Mouse (Mus musculus) heart, postnatal 36 days (tissue): ENCODE results near the gene Sst. TPM values are rescaled to one million over a fixed set of nuclear protein-coding genes. Genes with fewer than 3 reads are reported as not detected.
"Not testable (repeated sequence)": the region's sequence is repeated elsewhere in the genome, so short reads cannot be mapped to it uniquely, and the experiment has no call there.

Experiments
- DNase-seq, 2 experiments: peaks; one replicate each; pipeline ENCODE4 v3.0.0; 2021 to 2022
- intact Hi-C: fragments of 180-260 bp; cut with DNase I; formaldehyde crosslinking; loops from one replicate; pipeline ENCODE4 v1.15.1; 2025
- total RNA-seq, 2 experiments: library from RNA; stranded (reverse); gene quantifications; 2 replicates each; pipeline ENCODE4 v1.2.3; 2021

The Sst gene
- total RNA-seq, result not detected

DNA sequence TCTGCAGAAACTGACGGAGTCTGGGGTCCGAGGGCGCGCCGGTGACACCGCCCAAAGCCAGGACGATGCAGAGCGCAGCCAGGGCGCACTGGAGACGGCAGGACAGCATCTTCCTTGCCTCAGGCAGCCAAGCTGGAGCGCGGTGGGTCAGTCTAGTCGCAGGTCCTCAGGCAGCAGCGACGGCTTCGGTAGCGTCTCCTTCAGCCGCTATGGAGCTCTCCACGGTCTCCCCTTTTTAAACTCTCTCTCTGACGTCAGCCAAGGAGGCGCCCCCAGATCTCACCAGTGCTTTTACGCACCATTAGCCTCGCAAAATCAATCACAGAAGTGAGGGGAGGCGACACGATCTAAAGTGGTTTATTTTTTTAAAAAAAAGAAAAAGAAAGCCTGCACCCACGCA is at the start of gene Sst:
Sst (minus strand) TSS at position 323 of the 400 bp plus-strand sequence.
- no peak for DNase-seq
- intact Hi-C loops, result loop anchor here (10.0 kb wide), 2 partner anchors 516 to 746 kb away; partner anchors contain the start of gene Adipoq

DNA sequence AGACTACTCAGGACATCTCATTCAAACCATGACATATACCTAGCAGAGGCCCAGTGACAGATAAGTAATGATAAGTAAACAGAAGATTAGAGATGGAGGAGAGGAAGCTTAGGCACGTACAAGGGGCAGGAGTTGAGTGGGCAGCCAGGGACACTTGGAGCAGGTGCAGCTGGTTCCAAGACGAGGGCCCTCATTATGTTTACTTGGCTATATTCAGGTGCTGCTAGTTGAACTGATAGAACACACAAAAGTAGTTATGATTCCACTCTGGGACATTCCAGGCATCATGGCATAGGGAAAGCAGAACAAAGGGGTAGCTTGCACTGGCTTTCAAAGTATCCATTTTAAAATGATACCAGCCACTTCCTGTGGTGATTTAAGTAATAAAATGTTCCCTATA is 43.6 kb upstream of the Sst start:
- no peak for DNase-seq
- intact Hi-C loops, result no loop called here

DNA sequence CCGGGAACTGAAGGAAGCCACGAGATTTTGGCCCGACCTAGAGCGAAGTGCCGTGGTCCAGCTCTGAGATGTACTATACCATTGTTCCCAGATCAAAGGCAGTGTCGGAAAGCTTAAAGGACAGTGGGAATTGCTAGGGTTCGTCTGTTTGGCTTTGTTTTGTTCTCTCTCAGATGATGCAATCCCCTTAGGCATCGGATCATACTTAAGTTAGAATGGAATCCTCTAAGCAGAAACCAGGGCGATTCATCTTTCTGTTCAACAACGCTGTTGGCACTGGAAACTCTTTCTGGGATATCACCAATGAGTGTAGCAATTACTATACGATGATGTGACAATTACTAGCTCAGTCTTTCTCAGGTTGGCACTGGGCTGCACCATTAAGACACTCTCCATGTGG is 41.5 kb upstream of the Sst start, which contains the start of gene Rtp2:
Rtp2 (minus strand) TSS at position 101 of the 400 bp plus-strand sequence.
- intact Hi-C loops, result no loop called here
- no peak for DNase-seq

DNA sequence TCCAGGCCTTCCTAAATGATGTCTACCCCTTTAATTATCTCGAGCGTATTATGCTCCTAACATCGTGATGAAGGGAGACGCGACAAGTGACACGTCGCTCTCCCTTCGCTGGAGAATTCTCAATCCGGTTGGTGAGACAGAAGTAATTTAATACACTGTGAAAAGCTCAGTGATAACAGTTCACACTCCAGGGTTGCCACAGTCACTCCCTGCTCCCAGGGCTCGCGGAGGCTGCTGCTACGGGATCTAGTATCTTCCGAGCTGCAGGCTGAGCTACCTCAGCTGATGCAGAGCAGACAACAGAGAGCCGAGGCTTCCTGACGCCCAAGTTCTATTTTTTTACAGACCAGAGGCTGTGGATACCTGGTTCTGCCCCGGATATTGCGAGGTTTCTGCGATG is 40.5 kb upstream of the Sst start:
- intact Hi-C loops, result no loop called here
- no peak for DNase-seq

DNA sequence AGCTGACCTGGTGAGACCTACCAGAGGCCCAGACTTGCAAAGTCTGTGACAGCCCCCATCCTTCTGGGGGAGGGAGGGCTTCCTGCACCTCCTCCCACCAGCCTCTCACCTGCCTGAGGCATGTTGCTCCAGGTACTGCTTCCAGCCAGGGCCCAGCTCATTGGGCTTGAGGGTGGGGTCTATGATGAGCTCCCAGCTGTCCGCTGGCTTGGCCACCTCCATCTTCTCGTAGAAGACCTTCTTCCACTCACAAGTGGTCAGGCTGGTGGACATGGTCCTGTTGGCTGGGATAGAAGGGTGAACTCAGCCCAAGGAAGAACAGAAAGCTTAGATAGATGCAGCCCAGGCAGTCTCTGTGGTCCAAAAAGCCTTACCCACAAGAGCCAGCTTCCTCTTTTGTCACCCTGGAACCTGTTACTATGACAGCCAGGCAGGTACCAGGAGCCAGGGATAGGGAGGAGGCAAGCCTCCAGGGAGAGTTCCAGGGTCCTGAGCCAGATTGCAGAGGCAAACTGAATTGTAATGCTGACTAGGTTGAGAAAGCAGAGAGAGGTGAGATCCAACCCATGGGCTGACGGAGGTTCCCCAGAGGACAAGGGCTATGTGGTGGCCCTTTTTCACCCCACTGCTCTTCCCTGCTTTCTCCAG is 39.8 kb upstream of the Sst start:
- intact Hi-C loops, result no loop called here
- no peak for DNase-seq

DNA sequence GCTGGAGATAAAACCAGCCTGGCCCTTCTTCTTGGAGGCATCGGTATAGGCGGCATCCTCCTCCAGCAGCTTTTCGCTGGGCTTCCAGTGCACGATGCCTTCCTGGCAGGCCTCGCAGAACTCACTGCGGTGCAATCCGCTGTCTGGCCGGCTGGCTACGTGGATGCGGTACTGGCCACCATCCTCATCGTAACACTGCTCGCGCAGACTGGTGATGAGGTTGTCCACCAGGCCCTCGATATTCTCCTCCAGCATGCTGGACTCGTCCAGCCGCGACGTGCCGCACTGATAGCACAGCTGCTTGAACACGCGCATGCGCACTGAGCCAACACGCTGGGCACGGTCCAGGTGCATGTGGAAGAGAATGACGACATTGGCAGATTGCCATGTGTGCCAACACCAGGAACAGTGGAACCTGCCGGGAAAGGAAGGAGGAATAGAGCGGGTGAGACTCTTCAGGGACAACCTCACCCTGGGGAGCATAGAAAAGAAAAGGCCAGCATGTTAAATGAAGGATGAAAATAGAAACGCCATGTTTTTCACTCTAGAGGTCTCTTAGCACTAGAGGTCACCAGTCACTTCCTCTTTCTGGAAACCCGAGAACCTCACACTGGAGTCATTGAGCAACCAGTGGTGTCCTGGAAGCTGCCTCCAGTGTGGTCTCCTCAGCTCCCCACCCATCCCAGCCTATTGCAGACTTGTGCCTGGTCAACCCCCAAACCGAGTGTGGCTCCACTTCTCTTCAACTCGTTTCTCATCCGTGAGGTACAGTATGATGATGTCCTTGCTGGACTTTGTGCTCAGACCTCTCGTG is 36.8 kb upstream of the Sst start:
- DNase-seq, result no peak
- intact Hi-C loops, result no loop called here

DNA sequence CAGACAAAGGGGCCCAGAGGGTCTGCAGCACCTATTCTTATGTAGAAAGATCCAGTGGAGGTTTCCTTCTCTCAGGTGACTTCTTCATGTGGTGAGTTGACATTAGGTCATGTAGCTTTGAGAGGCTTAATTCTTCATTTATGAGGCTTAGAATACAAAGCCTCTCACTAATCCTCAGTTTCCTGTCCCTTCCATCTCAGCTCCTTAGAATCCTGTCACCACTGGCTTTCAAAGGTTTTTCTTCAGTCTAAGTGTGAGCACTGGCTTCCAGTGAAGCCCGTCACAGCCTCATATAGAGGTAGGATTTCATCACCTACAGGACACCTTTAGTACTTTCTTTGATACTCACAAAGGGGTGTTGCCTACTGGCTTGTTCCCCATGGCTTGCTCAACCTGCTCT is 32.1 kb upstream of the Sst start:
- intact Hi-C loops, result no loop called here
- DNase-seq, result no peak

DNA sequence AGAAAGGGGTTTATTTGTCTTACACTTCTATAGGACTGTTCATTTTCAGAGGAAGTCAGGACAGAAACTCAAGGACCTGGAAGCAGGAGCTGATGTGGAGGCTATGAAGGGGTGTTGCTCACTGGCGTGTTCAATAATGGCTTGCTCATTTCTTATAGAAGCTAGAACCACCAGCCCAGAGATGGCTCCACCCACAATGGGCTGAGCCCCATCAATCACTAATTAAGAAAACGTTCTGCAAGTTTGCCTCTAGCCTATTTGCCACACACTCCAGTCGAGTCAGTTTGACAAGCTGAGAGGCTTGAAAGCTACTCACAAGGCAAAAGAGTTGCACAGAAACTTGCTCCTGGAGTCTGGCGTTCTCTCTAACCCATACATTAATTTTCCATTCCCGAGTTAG is 30.9 kb upstream of the Sst start:
- intact Hi-C loops, result no loop called here
- no peak for DNase-seq

DNA sequence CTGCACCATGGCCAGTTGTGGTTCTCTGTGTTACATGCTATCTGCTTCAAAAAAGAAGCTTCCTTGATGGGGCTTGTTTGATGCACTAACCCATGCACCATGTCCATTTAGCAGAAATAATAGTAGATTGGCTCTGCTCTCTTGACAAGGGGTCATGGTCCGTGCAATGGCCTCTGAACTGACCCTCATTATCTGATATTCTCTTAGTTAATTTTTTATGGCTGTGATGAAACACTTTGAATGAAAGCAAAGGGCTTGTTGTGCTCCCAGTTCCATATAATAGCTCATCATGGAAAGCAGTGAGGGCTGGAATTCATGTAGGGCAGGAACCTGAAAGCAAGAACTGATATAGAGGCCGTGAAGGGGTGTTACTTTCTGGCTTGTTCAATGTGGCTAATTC is 28.7 kb upstream of the Sst start:
- DNase-seq, result no peak
- intact Hi-C loops, result no loop called here

DNA sequence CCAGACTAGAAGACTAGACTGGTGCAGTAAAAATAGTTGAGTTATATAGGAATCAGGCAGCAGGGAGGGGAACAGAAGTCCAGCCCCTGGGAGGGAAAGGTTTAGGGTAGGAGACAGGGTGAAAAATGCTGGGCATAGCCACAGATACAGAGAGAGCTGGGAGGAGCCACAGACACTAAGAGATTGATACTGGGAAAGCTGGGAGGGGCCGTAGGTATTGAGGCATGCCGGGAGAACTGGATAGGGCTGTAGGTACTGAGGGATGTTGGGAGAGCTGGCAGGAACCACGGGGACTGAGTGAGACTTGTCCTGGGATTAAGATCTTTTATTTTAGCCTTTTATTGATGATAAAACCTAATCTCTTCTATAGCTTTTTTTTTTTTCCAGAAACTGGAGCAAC is 22.6 kb upstream of the Sst start:
- no peak for DNase-seq
- intact Hi-C loops, result no loop called here

DNA sequence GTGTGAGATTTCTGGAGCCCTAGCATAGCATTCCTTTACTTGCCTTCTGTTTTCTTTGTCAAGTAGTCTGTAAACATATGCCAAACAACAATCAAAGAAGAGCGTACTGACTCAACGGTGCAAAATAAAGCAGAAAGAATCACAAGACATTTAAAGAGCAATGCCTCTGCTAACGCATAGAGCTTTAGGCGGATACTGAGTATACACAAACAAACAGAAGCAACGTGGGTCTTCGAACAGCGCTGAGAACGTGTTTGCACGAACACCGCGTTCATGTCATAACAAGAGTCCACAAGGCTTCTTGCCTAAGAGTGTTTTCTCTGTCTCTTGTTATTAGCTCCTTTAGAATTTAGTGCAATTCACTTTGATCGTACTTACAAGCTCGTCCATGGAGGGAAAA is 22.0 kb upstream of the Sst start:
- intact Hi-C loops, result no loop called here
- no peak for DNase-seq

DNA sequence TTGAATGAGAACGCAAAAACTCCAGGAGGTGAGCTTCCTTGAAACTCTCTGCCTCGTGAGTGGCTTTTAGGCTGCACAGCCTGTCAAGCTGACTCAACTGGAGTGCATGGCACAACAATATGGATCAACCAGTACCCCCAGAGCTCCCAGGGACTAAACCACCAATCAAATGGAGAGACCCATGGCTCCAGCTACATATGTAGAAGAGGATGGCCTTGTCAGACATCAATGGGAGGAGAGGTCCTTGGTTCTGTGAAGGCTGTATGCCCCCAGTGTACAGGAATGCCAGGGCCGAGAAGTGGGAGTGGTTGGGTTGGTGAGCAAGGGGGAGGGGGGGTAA is 18.2 kb upstream of the Sst start:
- DNase-seq, intact Hi-C loops: not testable (repeated sequence)

DNA sequence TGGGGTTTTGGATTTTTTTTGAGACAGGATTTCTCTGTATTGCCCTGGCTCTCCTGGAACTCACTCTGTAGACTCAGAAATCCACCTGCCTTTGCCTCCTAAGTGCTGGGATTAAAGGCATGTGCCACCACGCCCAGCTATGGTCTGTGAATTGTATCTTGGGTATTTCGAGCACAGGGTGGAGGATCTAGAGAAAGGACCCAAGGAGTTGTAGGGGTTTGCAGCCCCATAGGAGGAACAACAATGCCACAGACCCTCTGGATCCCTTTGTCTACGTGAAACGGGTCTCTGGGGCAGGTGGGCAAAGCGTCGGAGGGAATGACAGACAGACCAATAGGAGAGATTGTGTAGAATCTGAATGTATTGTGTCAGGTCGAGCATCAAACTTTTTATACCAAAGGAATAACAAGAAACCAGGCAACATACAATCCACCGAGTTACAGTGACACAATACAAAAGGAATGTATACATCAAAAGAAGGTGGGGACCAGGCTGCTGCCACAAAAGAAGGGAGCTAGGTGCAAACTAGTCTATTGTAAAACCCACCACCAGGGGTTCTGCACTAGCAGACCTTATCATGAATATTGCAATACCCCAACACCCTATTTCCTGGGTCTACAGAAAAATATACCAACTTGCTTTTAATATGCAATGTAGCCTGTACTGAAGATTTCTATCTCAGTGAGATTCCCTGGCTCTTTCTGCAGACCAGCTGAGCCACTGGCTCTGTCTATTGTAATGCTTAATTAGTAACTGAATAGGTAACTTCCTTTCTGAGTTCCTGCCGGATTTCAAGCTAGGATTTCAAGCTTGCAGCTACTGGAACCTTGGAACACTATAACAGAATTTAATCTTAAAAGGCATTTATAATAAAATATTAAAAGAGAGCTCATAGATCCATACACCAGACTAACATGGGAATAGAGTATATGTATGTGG is 17.6 kb upstream of the Sst start:
- intact Hi-C loops, DNase-seq: not testable (repeated sequence)

DNA sequence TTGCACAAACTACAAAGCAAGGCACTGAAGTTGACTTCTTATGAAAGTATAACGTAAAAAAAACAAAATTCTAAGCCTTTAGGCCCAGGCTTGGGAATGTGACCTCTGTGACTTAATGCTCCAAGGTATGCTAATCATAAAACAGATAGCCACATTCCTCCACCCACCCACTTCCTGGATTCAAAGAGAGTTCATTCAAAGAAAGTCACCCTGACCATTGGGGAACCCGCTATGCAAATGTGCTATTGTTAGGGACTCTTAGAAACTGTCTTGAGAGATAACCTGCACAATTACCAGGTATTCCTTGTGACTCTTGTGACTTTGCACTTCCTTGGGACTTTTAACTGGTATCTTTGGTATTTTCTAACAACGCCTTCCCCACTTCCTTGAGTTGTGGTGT is 15.8 kb upstream of the Sst start:
- intact Hi-C loops, DNase-seq: not testable (repeated sequence)

DNA sequence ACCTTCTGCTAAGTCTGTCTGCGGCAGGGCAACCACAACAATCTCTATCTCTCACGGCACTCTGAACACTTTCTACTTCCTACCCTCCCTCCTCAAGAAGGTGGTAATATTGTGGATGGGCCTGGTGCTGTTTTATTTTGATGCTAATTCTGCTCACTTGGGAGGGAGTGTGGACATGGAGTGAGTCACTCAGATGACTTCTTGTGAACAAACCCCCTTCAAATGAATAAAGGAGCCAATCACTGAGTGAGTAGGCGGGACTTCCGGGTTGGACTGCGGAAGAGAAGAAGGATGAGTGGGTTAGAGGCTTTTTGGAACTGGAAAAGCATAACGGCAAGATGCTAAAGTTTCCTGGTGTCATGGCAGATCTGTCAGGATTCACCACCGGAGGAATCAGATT is 10.7 kb upstream of the Sst start:
- intact Hi-C loops, result no loop called here
- no peak for DNase-seq

DNA sequence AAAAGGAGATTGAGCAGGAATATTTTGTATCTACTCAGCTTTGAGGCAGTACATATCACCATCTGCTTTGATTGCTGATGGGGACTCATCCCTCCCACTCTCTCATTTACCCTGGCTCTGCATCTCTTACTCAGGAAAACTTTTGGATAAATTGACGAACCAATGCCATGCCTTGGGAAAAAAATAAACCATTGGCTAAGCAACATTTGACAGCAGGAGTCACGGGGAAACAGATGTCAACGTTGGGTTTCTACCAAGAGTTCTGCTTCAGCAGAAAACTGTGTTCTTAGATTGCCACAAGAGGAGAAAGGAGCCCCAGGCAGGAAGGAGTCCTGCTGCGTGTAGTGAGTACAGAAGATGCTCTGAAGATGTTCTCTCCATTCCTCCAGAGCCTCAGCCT is 9.3 kb upstream of the Sst start:
- intact Hi-C loops, result no loop called here
- no peak for DNase-seq

DNA sequence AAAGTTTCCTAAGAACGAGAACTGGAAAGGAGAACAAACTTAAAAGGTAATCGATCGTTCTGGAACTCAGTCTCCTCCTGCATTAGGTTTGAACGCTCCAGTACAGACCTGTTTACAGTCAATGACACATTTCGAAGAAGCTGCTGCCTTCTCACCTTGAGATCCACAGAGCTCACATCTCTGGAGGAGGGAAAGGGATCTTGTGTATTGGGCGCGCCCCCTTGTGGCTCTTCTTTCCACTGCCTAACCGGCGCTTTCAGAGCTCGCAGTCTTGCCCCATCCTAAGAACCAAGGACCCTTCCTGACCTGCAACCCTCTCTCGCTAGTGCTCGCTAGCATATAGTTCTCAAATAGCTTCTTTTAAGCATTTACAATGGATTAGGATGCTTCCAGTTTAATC is 8.1 kb upstream of the Sst start:
- intact Hi-C loops, result loop anchor here (1.0 to 10.0 kb wide), 5 partner anchors 54 to 754 kb away; partner anchors contain the start of gene Adipoq
- peak; percentile 71 to 78 for DNase-seq

DNA sequence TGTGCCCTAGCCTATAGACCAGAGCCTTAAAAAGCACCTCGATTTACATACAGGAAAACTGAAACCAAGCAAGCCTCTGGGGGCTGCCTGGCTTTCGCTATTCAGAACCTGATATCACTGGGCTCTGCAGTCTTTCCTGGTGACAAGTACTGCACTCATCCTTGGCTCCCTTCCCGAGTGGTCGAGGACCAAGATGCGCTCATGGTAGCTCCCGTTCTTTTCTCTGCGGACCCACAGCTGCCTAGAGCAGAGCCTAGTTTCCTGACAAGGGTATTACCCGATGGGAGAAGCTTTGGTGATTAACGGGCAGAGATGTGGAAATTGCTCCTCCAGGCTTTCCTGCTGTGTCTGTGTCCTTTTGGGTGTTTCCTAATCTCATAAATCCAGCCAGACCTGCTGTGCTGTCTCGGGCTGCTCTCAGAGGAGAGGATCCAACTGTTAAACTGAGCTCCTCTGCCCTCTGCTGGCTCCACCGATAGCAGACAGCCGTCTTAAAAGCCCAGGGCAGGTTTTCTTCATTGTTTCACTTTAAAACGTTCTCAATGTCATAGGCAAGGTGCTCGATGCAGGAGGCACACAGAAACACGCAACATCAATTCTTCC is 7.3 kb upstream of the Sst start:
- intact Hi-C loops, result loop anchor here (2.0 to 10.0 kb wide), 3 partner anchors 55 to 753 kb away; partner anchors contain the start of gene Adipoq

DNA sequence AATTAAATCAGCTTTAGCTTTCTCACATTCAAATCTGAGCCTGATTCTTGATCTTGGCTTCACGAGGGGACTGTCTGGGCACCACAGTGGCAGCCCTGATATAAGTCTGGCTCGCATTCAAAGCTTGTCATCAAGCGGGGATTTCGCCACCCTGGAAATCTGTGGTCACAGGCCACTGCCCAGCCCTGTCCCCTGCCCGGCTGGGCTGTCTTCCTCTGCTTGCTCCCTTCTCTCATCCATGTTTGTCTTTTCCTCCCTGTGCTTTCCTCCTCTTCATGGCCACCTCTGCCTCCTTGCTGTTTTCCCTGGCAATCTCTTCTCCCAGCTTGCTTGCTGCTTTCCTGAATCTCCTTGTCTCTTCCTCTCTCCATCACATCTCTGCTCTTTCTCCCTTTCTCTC is 6.7 kb upstream of the Sst start:
- intact Hi-C loops, result loop anchor here (10.0 kb wide), 2 partner anchors 523 to 753 kb away; partner anchors contain the start of gene Adipoq
- no peak for DNase-seq

More for the DNA sequence above, 7.3 kb upstream of the Sst start:
- peak; percentile 60 to 64 for DNase-seq

DNA sequence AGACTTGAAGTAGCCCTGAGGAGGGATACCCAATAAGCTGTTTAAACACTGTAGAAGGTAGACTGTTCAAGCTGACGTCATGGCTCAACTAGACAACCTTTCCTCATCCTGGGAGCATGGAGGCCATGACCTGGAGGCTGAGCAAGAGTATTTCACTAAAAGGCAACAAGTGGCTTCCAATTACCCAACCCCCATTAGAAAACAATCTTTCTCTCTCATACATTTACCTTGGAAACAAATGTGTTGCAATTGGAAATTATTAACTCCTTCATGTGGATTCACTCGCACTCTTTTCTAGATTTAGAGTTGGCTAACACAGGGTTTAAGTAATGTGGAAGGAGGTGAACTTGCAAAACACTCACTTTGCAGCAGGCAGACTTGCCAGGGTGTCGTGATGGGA is 4.4 kb upstream of the Sst start:
- no peak for DNase-seq
- intact Hi-C loops, result loop anchor here (10.0 kb wide), 2 partner anchors 520 to 750 kb away; partner anchors contain the start of gene Adipoq
